Mouse (Mus musculus) testis, adult 2 months (tissue): ENCODE measurements around the gene Sgk1.

Experiments
- CTCF ChIP-seq: fragments of 200-500 bp; IDR thresholded peaks from 2 replicates; pipeline ENCODE4 v1.5.1; 2012; ENCODE audit warnings: low read depth, mild to moderate bottlenecking, inconsistent platforms, low read length, moderate library complexity; ENCODE audit not compliant: control insufficient read depth, insufficient read depth, insufficient replicate concordance
- POLR2A ChIP-seq: fragments of 200-500 bp; IDR thresholded peaks from 2 replicates; pipeline ENCODE4 v1.6.1; 2012; ENCODE audit warnings: low read depth, mild to moderate bottlenecking, inconsistent platforms, low read length, moderate library complexity; ENCODE audit not compliant: control insufficient read depth

GRCm38 (mm10) chr10:21868623-21869022, 13.4 kb upstream of the Sgk1 start:
- no peak for TF ChIP-seq CTCF
- no peak for TF ChIP-seq POLR2A
